Mouse (Mus musculus) CH12.LX (cell line): Measurements from ENCODE around the gene Ndufb4.

Experiments
- BHLHE40 ChIP-seq: IDR thresholded peaks from 2 replicates; pipeline ENCODE4 v1.6.1; 2011; ENCODE audit warnings: mild to moderate bottlenecking, low read depth, low read length, improper control_type of control experiment
- CTCF ChIP-seq, 2 experiments: IDR thresholded peaks in 1 of 2; conservative IDR thresholded peaks in 1 of 2; 2 replicates each; pipeline ENCODE4 v1.5.1; 2011 to 2012; ENCODE audit warnings: low read depth in 2 of 2, low read length in 2 of 2, improper control_type of control experiment in 1 of 2, inconsistent platforms in 1 of 2, mild to moderate bottlenecking in 1 of 2, moderate library complexity in 1 of 2
- EP300 ChIP-seq: IDR thresholded peaks from 2 replicates; pipeline ENCODE4 v1.6.1; 2011; ENCODE audit warnings: low read length, improper control_type of control experiment
- ETS1 ChIP-seq: conservative IDR thresholded peaks from 2 replicates; pipeline ENCODE4 v1.6.1; 2012; ENCODE audit warnings: low read depth, mild to moderate bottlenecking, inconsistent platforms, low read length, improper control_type of control experiment, moderate library complexity
- KAT2A ChIP-seq: IDR thresholded peaks from 2 replicates; pipeline ENCODE4 v1.6.1; 2012; ENCODE audit warnings: low read length, improper control_type of control experiment, inconsistent platforms; ENCODE audit not compliant: insufficient replicate concordance
- MAZ ChIP-seq: IDR thresholded peaks from 2 replicates; pipeline ENCODE4 v1.6.1; 2012; ENCODE audit warnings: low read depth, mild to moderate bottlenecking, inconsistent platforms, low read length, improper control_type of control experiment, moderate library complexity
- NRF1 ChIP-seq: IDR thresholded peaks from 2 replicates; pipeline ENCODE4 v1.6.1; 2014; ENCODE audit warnings: low read depth, mild to moderate bottlenecking, inconsistent platforms, low read length, improper control_type of control experiment, moderate library complexity
- POLR2A ChIP-seq: IDR thresholded peaks from 2 replicates; pipeline ENCODE4 v1.6.1; 2011; ENCODE audit warnings: low read depth, mild to moderate bottlenecking, improper control_type of control experiment, low read length
- TBP ChIP-seq: conservative IDR thresholded peaks from 2 replicates; pipeline ENCODE4 v1.6.1; 2011; ENCODE audit warnings: low read depth, low read length, improper control_type of control experiment
- UBTF ChIP-seq: IDR thresholded peaks from 2 replicates; pipeline ENCODE4 v1.6.1; 2012; ENCODE audit warnings: low read depth, mild to moderate bottlenecking, inconsistent platforms, low read length, improper control_type of control experiment, moderate library complexity

DNA sequence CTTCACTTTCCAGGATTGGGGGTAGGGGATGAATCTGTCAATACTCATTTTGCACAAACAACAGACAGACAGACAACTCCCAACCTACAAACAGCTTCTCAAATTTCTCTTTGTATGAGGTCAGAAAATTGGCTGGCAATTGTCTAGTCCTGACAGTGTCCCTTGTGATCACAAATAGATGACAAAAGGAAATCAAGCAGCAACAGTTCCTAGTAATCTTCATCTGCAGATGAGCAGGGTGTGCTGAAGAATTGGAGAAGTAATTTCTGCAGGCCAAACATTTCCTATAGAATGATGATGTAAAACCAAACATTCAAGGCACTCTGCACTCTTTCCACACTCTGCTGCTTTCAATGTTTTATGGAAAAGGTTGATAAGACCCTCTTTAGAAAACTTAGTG lies 16.5 kb downstream of the Ndufb4 start:
- TF ChIP-seq EP300 = no peak
- no peak for TF ChIP-seq BHLHE40
- no peak for TF ChIP-seq CTCF (conservative IDR thresholded peaks at IDR 0.05 in 1 of 2, IDR thresholded peaks at IDR 0.05 in 1 of 2; ENCODE audit: low read depth in 2 of 2, low read length in 2 of 2)
- no peak for TF ChIP-seq MAZ
- TF ChIP-seq NRF1 = no peak
- no peak for TF ChIP-seq POLR2A
- TF ChIP-seq KAT2A = no peak
- no peak for TF ChIP-seq UBTF
- TF ChIP-seq ETS1 = no peak
- no peak for TF ChIP-seq TBP
